Mouse (Mus musculus) lung, adult 18-20 months (tissue): Measurements from ENCODE around the gene Cped1.

Source experiments
- DNase-seq, 2 experiments: peaks; one replicate each; pipeline ENCODE4 v3.0.0; 2022; ENCODE audit warnings: mixed read lengths in 2 of 2

Gene Cped1

DNA sequence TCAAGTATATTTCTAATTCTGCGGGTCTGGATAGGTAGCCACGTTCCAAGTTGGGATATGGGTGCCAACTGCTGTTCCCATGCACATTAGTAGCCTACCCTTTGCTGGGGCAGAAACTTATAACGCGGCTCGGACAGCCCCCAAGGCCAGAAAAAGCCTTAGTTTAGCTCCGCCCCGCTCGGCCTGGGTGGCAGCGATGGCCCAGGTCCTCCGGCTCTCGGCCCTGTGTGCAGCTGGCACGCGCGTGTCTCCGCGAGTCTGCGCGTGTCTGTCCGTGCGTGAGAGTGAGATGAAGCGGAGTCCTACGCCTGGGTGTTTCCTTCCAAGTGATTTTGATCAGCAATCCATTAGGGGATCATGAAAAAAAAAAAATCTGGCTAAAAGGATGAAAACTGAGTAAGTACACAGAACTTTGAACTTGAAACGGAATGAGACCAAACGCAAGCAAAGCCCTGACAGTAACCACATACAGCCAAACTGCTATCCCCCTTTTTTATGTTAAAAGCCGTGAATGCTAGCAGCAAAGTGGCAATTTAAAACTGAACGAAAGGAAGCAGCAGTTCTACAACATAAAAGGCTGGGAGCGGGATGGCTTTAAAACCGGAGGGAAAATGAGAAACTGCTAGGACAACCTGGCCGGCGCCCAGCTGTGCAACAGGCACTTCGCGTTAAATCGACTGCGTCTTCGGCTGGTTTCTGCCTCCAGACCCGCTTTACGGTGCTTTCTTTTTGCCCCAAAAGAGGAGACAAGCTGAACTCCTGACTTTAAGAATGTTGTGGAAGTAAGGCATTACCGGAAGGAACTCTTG is at the start of gene Cped1:
Gene Cped1 (plus strand): TSS at position 185 of the 809 bp plus-strand sequence.
- DNase-seq = peak; percentile 74 to 75

GRCm38 (mm10) chr6:21937981-21938635 is 47.6 kb upstream of the Cped1 start:
- no peak for DNase-seq

GRCm38 (mm10) chr6:21949226-21949731 is 36.4 kb upstream of the Cped1 start, which contains the start of gene Ing3:
Gene Ing3, plus strand, starts transcription at chr6:21949571.
- peak; percentile 99 for DNase-seq

DNA sequence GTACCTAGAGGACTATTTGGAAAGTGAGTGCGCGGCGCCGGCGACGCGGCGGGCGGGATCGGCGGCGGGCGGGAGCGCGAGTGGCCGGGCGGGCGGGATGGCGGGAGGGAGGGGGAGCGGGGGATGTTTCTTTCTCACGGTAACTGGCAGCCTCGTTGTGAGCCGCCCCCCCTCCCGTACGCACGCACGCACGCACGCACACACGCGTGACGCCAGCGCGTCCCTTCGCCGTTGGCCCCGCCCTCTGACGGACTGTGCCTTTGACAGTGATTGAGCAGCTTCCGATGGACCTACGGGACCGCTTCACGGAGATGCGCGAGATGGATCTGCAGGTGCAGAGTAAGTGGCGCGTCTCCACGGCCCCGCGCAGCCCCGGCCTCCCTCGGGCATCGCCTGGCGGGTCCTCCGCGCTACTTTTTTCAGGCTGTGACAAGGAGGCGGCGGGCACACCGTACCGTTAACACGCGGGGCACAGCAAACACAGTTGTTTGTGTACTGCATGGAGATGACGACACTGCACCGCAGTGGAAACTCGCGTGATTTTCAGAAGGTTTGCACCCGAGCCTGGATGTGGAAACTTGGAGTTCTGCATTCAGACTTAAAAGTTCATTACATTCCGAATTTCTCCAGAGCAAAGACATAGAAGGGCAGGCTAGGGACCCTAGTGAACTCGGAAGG is 35.8 kb upstream of the Cped1 start:
- DNase-seq = peak; percentile 97

- DNase-seq = no peak
Measured at GRCm38 (mm10) chr6:21950676-21951075, 35.0 kb upstream of the Cped1 start.

GRCm38 (mm10) chr6:21955468-21955867 is 30.2 kb upstream of the Cped1 start:
- no peak for DNase-seq

DNA sequence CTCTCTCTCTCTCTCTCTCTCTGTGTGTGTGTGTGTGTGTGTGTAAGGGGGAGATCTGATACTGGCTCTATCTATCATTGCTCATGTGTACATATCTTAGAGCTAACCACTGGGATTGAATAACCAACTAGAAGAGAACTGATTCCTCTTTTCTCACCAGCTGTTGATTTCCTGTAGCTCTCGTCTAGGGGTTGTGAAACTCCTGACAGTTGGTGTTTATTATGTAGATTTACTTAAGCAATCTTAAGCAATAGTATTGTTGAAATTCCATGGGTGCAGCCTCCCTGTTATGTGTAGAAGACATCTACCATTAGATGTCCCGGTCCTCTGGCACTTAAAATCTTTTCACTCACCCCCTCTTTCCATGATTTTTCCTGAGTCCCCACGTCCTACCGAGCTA is 26.8 kb upstream of the Cped1 start:
- DNase-seq = no peak

- DNase-seq = no peak
Measured at GRCm38 (mm10) chr6:21959909-21960308, 25.8 kb upstream of the Cped1 start.

GRCm38 (mm10) chr6:21977532-21977931 is 8.2 kb upstream of the Cped1 start:
- DNase-seq = no peak

- DNase-seq = no peak
Measured at GRCm38 (mm10) chr6:21981114-21981513, 4.6 kb upstream of the Cped1 start.

GRCm38 (mm10) chr6:21984990-21985731 is 555 bp upstream of the Cped1 start:
- DNase-seq = peak; percentile 40 to 80

DNA sequence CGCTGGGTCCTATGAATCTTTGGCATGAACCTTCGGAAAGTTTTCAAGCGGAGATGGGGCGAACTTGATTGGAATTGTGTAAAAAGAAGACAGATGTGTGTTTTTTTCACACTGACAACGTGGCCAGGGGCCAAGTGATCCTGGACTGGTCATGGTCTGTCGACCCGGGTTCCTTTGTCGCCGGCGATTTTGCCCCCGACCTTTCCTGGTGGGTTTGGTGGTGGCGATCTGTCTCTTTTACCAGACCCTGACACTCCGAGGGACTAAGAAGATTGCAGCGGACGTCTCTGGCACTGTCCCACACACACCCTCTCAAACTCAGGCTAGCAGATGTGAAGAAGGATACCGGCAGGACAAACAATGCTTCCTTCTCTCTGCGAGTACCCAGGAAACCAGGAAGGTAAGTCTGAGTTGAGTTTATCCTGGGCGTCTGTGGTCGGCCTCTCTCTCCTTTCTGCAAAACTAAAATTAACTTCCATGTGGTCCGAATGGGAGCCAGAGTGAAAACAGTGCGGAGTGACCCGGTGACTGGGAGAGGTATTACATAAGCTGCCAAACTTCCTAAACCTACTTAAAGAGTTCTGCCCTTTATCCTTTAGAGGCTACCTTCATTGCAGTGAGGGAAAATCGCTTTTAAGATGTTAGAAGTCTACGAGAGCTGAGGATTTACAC is 1.1 kb downstream of the Cped1 start:
- peak in 1 of 2 experiments; percentile 24 for DNase-seq

GRCm38 (mm10) chr6:21987554-21987953 is 1.8 kb downstream of the Cped1 start:
- DNase-seq = no peak

DNA sequence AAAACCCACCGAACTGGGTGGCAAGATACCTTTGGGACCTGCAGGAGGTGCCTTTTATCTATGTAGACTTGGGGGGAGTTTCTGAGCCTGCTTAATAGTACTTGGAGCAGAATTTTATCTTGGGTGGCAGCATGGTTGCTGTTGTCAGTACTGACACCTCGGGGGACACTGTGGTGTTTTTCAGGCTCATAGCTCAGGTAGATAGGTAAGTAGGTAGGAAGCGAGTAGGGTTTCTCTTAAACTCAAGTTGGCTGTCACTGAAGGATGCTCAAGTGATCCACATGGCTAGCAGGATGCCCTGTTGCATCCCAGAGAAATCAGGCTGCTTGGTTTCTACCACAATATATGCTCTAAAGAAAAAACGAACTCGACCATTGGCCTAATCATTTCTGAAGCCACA is 2.6 kb downstream of the Cped1 start:
- no peak for DNase-seq

- DNase-seq = no peak
Measured at GRCm38 (mm10) chr6:21989081-21989480, 3.4 kb downstream of the Cped1 start.

- DNase-seq = no peak
Measured at GRCm38 (mm10) chr6:21990181-21991135, 4.7 kb downstream of the Cped1 start.

DNA sequence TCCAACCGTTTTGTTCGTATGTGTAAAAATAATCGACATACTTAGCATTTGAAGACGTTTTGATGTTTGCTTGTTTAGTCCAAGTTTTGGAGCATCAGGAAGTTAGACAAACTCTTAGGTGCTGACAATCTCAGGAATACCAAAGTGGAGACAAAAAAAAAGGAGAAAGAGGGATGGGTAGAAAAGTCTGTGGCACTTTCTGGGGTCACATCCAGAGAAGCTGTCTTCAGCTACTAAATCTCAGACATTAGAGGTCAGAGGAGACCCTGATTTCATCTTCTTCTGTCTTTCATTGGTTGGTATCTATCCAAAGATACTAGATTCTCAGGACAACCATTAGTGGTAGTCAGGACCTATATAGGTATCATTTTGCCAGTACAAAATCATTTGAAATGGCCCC is 5.4 kb downstream of the Cped1 start:
- no peak for DNase-seq

GRCm38 (mm10) chr6:21993070-21993469 is 7.4 kb downstream of the Cped1 start:
- no peak for DNase-seq

- DNase-seq = no peak
Measured at GRCm38 (mm10) chr6:21998131-21998530, 12.4 kb downstream of the Cped1 start.

DNA sequence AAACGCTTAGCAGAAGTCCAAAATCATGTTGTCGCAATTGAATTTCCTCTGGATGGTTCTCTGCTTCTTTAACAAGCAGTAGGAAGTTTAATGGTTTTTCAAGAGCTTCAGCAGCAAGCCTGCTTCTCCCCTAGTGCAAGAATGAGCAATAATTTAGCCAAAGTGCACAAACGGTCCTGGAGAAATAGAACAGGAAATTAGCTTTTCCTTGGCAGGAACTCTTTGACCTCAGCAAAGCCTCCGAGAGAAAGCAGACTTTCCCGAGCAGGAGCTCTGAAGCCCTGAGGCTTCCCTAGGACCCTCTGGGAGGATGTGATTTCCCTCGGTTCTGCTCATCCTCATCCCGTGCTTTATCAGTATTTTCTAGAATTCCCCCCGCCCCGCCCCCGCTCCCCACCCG is 13.3 kb downstream of the Cped1 start:
- no peak for DNase-seq

DNA sequence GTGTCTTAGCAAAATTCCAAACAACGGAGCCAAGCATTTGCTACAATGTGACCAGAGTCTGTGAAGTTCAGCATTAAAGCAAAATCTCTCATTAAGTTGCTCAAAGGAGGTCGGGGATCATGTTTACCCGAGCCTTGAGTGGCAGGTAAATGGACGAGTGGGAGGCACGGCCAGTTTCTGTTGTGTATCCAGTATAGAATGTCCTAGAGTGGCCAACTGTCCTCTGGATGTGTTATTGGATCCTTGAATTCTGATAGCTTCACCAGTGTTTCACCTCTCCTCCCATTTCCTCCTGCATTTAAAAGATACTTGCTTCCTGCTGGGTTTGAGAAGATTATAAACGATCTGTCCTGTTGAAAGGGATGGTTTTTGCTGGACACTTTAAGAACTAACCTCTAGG is 14.4 kb downstream of the Cped1 start:
- DNase-seq = no peak
